Mouse (Mus musculus) kidney, embryonic 15.5 days (tissue): ENCODE data around the gene Pax6. TPM values are rescaled to one million over a fixed set of nuclear protein-coding genes. Genes with fewer than 3 reads are reported as not detected.

ENCODE experiments used
- ATAC-seq: fragments of 200-750 bp; cut with Nextera tagmentation; replicated peaks from 2 replicates; pipeline ENCODE4 v1.8.0; 2017; ENCODE audit warnings: moderate TSS enrichment; ENCODE audit not compliant: low FRiP score
- H3K27ac ChIP-seq: fragments of 300-500 bp; sonication (generic); 2 replicates; pipeline ENCODE4 v1.5.1; 2015; ENCODE audit warnings: mild to moderate bottlenecking, inconsistent platforms
- H3K27me3 ChIP-seq: fragments of 300-500 bp; sonication (generic); 2 replicates; pipeline ENCODE4 v1.6.1; 2015; ENCODE audit warnings: inconsistent platforms
- H3K36me3 ChIP-seq: fragments of 300-500 bp; sonication (generic); 2 replicates; pipeline ENCODE4 v1.6.1; 2015; ENCODE audit warnings: inconsistent platforms
- H3K4me1 ChIP-seq: fragments of 300-500 bp; sonication (generic); 2 replicates; pipeline ENCODE4 v1.6.1; 2015; ENCODE audit warnings: inconsistent platforms
- H3K4me2 ChIP-seq: fragments of 300-500 bp; sonication (generic); 2 replicates; pipeline ENCODE4 v1.6.1; 2015; ENCODE audit warnings: moderate library complexity, mild to moderate bottlenecking, inconsistent platforms
- H3K4me3 ChIP-seq: fragments of 300-500 bp; sonication (generic); replicated peaks from 2 replicates; pipeline ENCODE4 v1.5.1; 2015; ENCODE audit warnings: mild to moderate bottlenecking, inconsistent platforms
- H3K9ac ChIP-seq: fragments of 300-500 bp; sonication (generic); 2 replicates; pipeline ENCODE4 v1.6.1; 2015; ENCODE audit warnings: mild to moderate bottlenecking, inconsistent platforms
- H3K9me3 ChIP-seq: fragments of 300-500 bp; sonication (generic); replicated peaks from 2 replicates; pipeline ENCODE4 v1.6.1; 2016; ENCODE audit warnings: inconsistent platforms
- WGBS: fragments of 180-500 bp; shearing (Covaris S2); methylation state at CpG from one replicate; pipeline ENCODE4 v1.1.7; 2015; ENCODE audit warnings: mixed read lengths; 5-methylcytosine and 5-hydroxymethylcytosine counted together
- polyA plus RNA-seq: library from polyadenylated mRNA; unstranded; fragments of >200 nt; fragmentation: Nextera tagmentation; extraction: Ambion mirVana; gene quantifications from 2 replicates; pipeline ENCODE4 v1.2.1, GENCODE M21; 2015

Gene Pax6
- polyA plus RNA-seq, 1 experiment from 2014 or later: 0.19 TPM

DNA sequence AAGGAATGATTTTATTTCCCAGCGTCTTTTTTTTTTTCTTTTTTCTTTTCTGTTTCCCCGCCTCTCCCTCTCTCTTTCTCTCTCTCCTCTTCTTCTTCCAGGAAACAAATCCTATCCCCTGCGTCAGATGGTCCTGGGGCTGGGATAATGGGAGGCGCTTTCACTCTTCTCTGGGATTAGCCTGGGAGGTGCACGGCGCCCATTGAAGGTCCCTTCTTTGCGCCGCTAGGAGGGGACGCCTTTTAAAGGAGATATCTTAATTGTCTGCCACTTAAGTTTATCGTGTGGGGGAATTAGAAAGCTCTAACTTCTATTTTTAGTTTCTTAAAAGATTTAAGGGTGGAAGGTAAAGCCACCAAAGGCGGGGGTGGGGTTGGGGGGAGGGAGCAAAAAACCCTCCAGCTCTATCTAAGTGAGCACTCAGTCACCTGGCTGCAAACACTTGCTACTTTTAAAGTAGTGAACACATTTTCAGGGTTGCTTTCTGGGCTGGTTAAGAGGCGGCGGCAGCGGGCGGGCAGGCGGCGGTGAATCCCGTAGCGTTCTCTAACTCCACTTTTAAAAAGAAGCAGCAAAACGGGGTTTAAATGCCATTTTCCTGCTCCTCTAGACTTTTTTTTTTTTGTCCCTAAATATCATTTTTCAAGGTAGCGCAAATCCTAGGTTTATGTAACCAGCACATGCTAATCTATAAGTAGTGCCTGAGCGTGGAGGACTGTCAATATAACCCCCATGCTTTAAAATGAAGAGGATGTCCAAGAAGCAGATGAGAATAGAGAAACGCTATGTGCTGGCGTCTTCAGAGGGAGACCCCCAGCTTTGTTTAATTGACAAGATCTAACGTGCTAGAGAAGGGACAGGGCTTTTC, 20.0 kb downstream of the Pax6 start:
- peak overlapping the region; percentile 11 for H3K4me3 ChIP-seq
- no peak for ATAC-seq
- H3K27me3 ChIP-seq: peaks cover 98% of the 10 kb centered on the region
- peak overlapping the region; percentile 35 for H3K4me2 ChIP-seq
- no peaks in the 10 kb centered on the region for H3K36me3 ChIP-seq
- H3K4me1 ChIP-seq: peaks cover 25% of the 10 kb centered on the region
- H3K9ac ChIP-seq: no peak overlapping the region
- WGBS: under 1% methylated on average over 25 of the region's 25 CpGs
- H3K9me3 ChIP-seq: no peaks in the 10 kb centered on the region
- no peak overlapping the region for H3K27ac ChIP-seq

DNA sequence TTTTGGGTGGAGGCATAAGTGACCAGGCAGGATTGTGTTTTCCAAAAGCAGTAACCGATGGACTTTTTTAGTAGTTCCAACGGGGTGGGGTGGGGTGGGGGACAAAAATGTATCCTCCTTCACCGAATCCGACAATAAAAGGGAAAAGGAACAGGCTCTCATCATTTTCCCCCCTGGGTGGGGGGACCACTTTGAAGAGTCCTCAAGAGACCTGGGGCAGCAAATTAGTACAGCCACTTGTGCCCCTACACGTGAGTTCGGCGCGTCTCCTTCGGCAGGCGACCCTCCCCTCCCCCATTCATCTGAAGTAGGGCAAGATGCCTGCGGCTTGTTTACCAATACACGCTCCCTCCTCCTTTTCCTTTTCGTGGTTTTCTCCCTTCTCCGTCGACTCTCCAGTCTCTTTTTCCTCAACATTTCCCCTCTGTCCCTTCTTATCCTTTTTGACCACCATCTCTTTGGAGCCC, 20.6 kb downstream of the Pax6 start:
- Histone ChIP-seq H3K4me2 (peak overlapping the region; percentile 23), H3K36me3 (no peaks in the 10 kb centered on the region), H3K9me3 (no peaks in the 10 kb centered on the region), H3K27ac (no peak overlapping the region), H3K4me3 (peak overlapping the region; percentile 10), H3K9ac (no peak overlapping the region), H3K4me1 (peaks cover 25% of the 10 kb centered on the region), H3K27me3 (peaks cover 95% of the 10 kb centered on the region)
- no peak for ATAC-seq
- WGBS: under 1% methylated on average over 15 of the region's 15 CpGs

DNA sequence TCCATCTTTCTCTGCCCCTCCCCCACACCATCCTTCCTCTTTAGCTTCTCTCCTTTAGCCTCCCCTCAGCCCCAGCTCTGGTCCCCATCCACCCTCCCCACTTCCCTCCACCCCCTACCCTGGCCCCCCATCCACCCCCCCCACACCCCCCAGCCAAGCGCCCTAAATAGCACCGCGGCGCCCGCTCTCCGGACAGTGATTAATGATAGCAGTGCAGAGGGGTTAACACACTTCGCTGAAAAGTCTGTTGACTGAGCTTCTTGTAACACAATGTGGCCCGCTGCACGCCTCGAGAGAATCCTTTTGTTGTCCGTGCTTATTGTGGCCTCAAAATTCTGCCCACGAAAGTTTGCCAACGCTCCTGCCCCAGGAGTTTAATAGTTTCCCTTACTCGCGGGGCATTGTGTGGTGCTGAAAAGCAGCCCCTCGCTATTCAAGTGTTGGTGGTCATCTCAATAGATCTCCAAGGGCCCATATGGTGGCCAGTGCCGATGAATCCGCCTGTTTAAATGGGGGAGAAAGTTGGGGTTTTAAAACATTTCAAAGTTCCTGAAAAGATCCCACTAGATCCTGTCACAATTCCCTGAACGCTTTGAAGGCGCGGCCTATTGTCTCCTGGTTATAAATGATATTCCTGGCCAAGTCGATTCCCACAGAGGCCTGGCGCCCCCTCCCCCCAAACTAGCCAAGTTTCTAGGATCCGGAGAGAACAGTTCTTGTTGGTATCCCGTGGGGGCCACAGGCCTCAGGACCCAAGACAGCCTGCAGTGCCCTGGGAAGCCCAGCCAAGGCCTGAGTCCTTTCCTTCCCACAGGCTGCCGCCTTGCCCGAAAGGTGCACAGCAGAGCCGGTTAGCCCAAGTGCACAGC, 21.3 kb downstream of the Pax6 start:
- Histone ChIP-seq H3K27me3 (peaks cover 94% of the 10 kb centered on the region), H3K4me2 (peak overlapping the region; percentile 23), H3K36me3 (no peaks in the 10 kb centered on the region), H3K27ac (no peak overlapping the region), H3K4me3 (peak overlapping the region; percentile 10), H3K9me3 (no peaks in the 10 kb centered on the region), H3K9ac (no peak overlapping the region), H3K4me1 (peaks cover 25% of the 10 kb centered on the region)
- 5% methylated on average over 28 of the region's 28 CpGs for WGBS
- ATAC-seq: no peak

DNA sequence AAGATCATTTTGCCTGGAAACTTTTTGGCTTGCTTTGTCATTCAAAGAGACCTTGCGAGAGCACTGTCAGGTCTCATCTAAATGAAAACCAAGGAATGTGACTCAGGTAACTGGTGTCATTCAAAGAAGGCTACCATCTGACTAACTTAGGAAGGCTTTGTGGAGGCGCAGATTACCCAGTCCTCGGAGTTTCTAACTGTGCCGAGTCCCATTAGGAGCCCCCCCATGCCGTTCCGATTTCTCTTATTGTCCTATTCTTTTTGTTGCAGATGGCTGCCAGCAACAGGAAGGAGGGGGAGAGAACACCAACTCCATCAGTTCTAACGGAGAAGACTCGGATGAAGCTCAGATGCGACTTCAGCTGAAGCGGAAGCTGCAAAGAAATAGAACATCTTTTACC, 22.6 kb downstream of the Pax6 start:
- Histone ChIP-seq H3K36me3 (no peaks in the 10 kb centered on the region), H3K27ac (no peak overlapping the region), H3K4me3 (no peak overlapping the region), H3K4me1 (peaks cover 25% of the 10 kb centered on the region), H3K9ac (no peak overlapping the region), H3K9me3 (no peaks in the 10 kb centered on the region), H3K27me3 (peaks cover 87% of the 10 kb centered on the region), H3K4me2 (no peak overlapping the region)
- no peak for ATAC-seq
- 15% methylated on average over 10 of the region's 10 CpGs for WGBS

DNA sequence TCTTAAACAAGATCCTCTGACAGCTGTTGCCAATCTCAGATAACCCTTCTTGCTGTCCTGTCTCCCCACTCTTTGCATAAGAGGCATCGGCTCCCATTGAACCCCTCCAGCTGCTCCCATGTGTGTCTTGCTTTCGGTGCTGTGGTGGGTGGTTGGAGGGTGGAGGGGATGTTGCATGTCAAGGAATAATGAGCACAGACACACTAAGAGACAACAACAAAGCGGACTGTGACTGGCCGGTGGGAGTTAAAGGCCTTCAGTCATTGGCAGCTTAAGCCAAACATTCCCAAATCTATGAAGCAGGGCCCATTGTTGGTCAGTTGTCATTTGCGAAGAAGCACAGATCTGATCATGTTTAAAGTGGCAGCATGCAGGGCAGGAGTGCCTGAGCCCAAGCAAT, 29.0 kb downstream of the Pax6 start:
- peaks cover 23% of the 10 kb centered on the region for H3K27me3 ChIP-seq
- no peaks in the 10 kb centered on the region for H3K9me3 ChIP-seq
- H3K27ac ChIP-seq: no peak overlapping the region
- no peak overlapping the region for H3K9ac ChIP-seq
- 73% methylated on average over 5 of the region's 5 CpGs for WGBS
- H3K4me3 ChIP-seq: no peak overlapping the region
- peaks cover 5% of the 10 kb centered on the region; the same call in 1 of the 2 replicates for H3K36me3 ChIP-seq
- no peak for ATAC-seq
- no peaks in the 10 kb centered on the region for H3K4me1 ChIP-seq
- H3K4me2 ChIP-seq: no peak overlapping the region

DNA sequence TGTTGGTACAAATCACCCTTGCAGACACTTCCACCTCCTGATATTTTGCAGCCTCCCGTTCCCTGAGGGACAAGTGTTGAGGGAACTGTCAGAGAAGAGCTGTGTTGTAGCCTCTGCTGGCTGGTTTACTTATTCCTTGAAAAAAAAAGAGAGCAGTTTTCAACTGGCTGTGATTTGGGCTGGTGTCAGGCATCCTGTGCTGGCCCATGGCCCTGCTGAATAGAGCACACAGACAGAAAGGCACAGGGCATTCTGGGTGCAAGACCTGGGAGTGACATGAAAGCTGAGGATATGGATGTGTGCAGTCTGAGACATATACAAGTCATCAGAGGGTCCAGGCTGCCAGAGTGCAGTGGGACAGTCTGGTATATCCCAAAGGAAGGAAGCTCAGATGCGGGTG, 29.9 kb downstream of the Pax6 start:
- peaks cover 5% of the 10 kb centered on the region; the same call in 1 of the 2 replicates for H3K36me3 ChIP-seq
- H3K27me3 ChIP-seq: peaks cover 14% of the 10 kb centered on the region
- H3K4me3 ChIP-seq: no peak overlapping the region
- no peaks in the 10 kb centered on the region for H3K9me3 ChIP-seq
- 90% methylated on average over 2 of the region's 2 CpGs for WGBS
- H3K27ac ChIP-seq: no peak overlapping the region
- H3K4me2 ChIP-seq: no peak overlapping the region
- ATAC-seq: no peak
- no peak overlapping the region for H3K9ac ChIP-seq
- H3K4me1 ChIP-seq: no peaks in the 10 kb centered on the region

DNA sequence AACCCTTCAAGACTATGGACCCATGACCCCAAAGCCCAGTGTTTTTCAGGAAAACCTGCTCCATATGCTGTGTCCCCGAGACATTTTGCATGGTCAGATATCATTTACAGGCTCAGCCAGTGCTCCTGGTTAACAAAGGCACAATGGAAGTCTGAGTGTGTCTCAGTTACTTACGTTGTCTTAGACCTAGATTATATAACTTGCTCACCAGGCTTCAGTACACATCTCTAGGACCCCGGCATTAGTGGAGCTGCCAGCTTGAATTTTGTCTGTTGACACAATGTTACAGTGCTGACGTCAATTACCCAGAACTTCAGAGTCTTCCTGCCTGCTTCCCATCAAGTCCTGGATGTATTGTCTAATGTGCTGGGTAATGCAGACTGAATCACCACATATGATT, 33.1 kb downstream of the Pax6 start:
- ATAC-seq: no peak
- WGBS: 72% methylated on average over 4 of the region's 4 CpGs
- Histone ChIP-seq H3K36me3 (peaks cover 5% of the 10 kb centered on the region; the same call in 1 of the 2 replicates), H3K9me3 (no peaks in the 10 kb centered on the region), H3K4me1 (no peaks in the 10 kb centered on the region), H3K27me3 (no peaks in the 10 kb centered on the region), H3K27ac (no peak overlapping the region), H3K4me3 (no peak overlapping the region), H3K9ac (no peak overlapping the region), H3K4me2 (no peak overlapping the region)

DNA sequence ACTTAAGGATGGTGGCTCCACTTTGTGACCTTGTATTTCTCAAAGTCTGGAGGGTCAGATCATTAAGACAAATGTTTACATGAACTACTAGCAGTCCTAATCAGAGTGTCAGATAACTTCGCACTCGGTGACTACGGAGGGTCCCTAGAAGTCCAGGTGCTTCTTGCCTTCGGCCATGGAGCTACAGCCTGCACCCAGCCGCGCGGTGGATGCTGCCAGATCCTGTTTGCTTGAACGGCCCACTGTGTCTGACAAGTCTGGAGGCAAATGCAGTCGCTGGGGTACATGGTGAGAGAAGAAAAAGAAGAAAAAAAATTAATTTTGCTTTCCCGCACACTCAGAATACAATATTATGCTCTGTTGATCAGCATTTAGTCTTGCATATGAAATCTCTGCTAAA, 33.9 kb downstream of the Pax6 start:
- Histone ChIP-seq H3K4me3 (no peak overlapping the region), H3K9ac (no peak overlapping the region), H3K9me3 (no peaks in the 10 kb centered on the region), H3K4me1 (no peaks in the 10 kb centered on the region), H3K27ac (no peak overlapping the region), H3K27me3 (no peaks in the 10 kb centered on the region), H3K36me3 (peaks cover 5% of the 10 kb centered on the region; the same call in 1 of the 2 replicates), H3K4me2 (no peak overlapping the region)
- 83% methylated on average over 10 of the region's 10 CpGs for WGBS
- ATAC-seq: no peak

DNA sequence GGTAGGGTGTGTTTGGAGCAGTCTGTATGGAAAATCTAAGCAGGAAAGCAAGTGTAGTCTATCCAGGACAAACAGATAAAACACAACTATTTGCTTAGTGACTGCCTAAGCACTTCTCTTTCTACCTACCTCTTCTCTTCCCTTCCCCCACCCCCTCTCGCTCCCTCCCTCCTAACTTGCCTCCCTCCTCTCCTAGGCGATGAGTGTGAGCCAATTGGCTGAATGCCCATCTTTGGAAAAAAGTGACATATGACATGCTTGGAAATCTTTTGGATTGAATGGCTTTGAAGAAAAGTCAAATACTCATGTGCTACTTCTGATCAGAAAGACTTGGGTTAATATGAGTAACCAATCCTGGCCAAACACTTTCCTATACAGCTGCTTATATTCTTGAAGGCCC, 36.6 kb downstream of the Pax6 start:
- Histone ChIP-seq H3K4me2 (no peak overlapping the region), H3K4me3 (no peak overlapping the region), H3K9ac (no peak overlapping the region), H3K4me1 (no peaks in the 10 kb centered on the region), H3K27ac (no peak overlapping the region), H3K36me3 (peaks cover 5% of the 10 kb centered on the region; the same call in 1 of the 2 replicates), H3K9me3 (no peaks in the 10 kb centered on the region), H3K27me3 (no peaks in the 10 kb centered on the region)
- 56% methylated on average over 2 of the region's 2 CpGs for WGBS
- no peak for ATAC-seq

DNA sequence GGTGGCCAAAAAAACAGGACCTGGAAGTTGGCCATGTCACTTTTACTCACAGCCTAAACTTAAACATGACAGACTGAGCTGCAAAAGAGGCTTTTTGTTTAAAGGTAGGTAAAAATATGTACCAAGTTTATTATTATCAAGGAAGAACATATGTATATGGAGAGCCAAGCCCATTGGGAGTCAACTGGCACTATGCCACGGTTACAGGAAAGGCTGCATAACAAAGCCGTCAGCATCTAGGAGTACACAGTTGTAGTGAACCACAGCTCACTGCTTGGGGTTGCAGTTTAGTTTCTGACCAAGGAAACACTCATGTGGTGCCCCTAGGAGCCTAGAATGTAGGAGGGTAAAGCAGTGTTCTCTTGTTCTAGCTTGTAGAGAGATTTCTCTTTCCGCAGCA, 40.4 kb downstream of the Pax6 start:
- Histone ChIP-seq H3K27me3 (no peaks in the 10 kb centered on the region), H3K9me3 (no peaks in the 10 kb centered on the region), H3K9ac (no peak overlapping the region), H3K4me1 (no peaks in the 10 kb centered on the region), H3K4me3 (no peak overlapping the region), H3K36me3 (no peaks in the 10 kb centered on the region), H3K4me2 (no peak overlapping the region), H3K27ac (no peak overlapping the region)
- no peak for ATAC-seq
- 76% methylated on average over 3 of the region's 3 CpGs for WGBS

DNA sequence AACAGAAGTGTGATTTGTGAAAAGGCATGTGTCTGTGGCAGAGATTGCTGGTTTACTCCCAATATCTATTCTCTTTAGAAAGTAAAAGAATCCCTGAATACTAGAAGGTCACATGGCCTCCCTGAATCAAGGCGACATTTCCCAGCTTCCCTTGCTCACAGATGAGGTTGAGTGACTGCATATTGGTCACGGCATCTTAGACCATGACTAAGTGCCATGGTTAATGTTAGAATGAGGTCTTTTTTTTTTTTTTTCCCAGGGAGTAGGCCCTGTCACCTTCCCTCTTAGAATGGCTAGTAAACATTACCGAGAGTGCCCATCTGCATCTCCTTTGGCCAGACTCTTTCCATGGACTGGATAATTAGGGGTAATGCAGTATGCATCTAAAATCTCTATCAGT, 41.8 kb downstream of the Pax6 start:
- no peak overlapping the region for H3K9ac ChIP-seq

More for the DNA sequence above, 41.8 kb downstream of the Pax6 start:
- Histone ChIP-seq H3K4me1 (no peaks in the 10 kb centered on the region), H3K27me3 (no peaks in the 10 kb centered on the region), H3K9me3 (no peaks in the 10 kb centered on the region), H3K27ac (no peak overlapping the region), H3K4me3 (no peak overlapping the region), H3K36me3 (no peaks in the 10 kb centered on the region), H3K4me2 (no peak overlapping the region)
- 66% methylated on average over 3 of the region's 3 CpGs for WGBS
- ATAC-seq: 0 out of 2 replicates have a peak, but pooled peaks have one; percentile 64
